Mouse (Mus musculus) cerebral cortex, adult 2 months (tissue): ENCODE results near the gene Grip1.

Source experiments
- WGBS: fragments of 180-500 bp; shearing (Covaris S2); methylation state at CpG from one replicate; pipeline ENCODE4 v1.1.7; 2018; 5-methylcytosine and 5-hydroxymethylcytosine counted together

The Grip1 gene

GRCm38 (mm10) chr10:119937481-119937880 is 483.9 kb downstream of the Grip1 start:
- WGBS: 65% methylated on average over 16 of the region's 16 CpGs

- 76% methylated on average over 8 of the region's 8 CpGs for whole genome bisulfite sequencing
Observed at GRCm38 (mm10) chr10:119943906-119944305, 490.3 kb downstream of the Grip1 start.

- 66% methylated on average over 6 of the region's 6 CpGs for WGBS
Observed at GRCm38 (mm10) chr10:119951460-119951859, 497.8 kb downstream of the Grip1 start.

GRCm38 (mm10) chr10:119957260-119957955 is 503.8 kb downstream of the Grip1 start:
- 58% methylated on average over 17 of the region's 17 CpGs for WGBS

- WGBS: 80% methylated on average over 3 of the region's 3 CpGs
Observed at GRCm38 (mm10) chr10:119960915-119961314, 507.3 kb downstream of the Grip1 start.

GRCm38 (mm10) chr10:119966321-119966720 is 512.7 kb downstream of the Grip1 start:
- 44% methylated on average over 8 of the region's 8 CpGs for WGBS

- WGBS: 57% methylated on average over 8 of the region's 8 CpGs
Observed at GRCm38 (mm10) chr10:119979396-119979795, 525.8 kb downstream of the Grip1 start.

- WGBS: 57% methylated on average over 11 of the region's 11 CpGs
Observed at GRCm38 (mm10) chr10:119980032-119980431, 526.4 kb downstream of the Grip1 start.

- 92% methylated on average over 9 of the region's 9 CpGs for WGBS
Observed at GRCm38 (mm10) chr10:119984299-119984698, 530.7 kb downstream of the Grip1 start.

- WGBS: 88% methylated on average over 4 of the region's 4 CpGs
Observed at GRCm38 (mm10) chr10:119998475-119998874, 544.8 kb downstream of the Grip1 start.

- WGBS: 69% methylated on average over 4 of the region's 4 CpGs
Observed at GRCm38 (mm10) chr10:120002149-120002548, 548.5 kb downstream of the Grip1 start.

GRCm38 (mm10) chr10:120004096-120004495 is 550.5 kb downstream of the Grip1 start:
- 91% methylated on average over 7 of the region's 7 CpGs for WGBS

- 75% methylated on average over 5 of the region's 5 CpGs for WGBS
Observed at GRCm38 (mm10) chr10:120005581-120005980, 552.0 kb downstream of the Grip1 start.

- WGBS: 64% methylated on average over 13 of the region's 13 CpGs
Observed at GRCm38 (mm10) chr10:120012331-120012730, 558.7 kb downstream of the Grip1 start.

- WGBS: 87% methylated on average over 3 of the region's 3 CpGs
Observed at GRCm38 (mm10) chr10:120015117-120015516, 561.5 kb downstream of the Grip1 start.

- WGBS: 45% methylated on average over 10 of the region's 10 CpGs
Observed at GRCm38 (mm10) chr10:120026437-120026836, 572.8 kb downstream of the Grip1 start.

- WGBS: 91% methylated on average over 6 of the region's 6 CpGs
Observed at GRCm38 (mm10) chr10:120030901-120031300, 577.3 kb downstream of the Grip1 start.

GRCm38 (mm10) chr10:120031316-120031715 is 577.7 kb downstream of the Grip1 start:
- 88% methylated on average over 8 of the region's 8 CpGs for WGBS

- WGBS: 61% methylated on average over 9 of the region's 9 CpGs
Observed at GRCm38 (mm10) chr10:120033866-120034265, 580.2 kb downstream of the Grip1 start.

- WGBS: 55% methylated on average over 15 of the region's 15 CpGs
Observed at GRCm38 (mm10) chr10:120035211-120035733, 581.6 kb downstream of the Grip1 start.

- 55% methylated on average over 6 of the region's 6 CpGs for WGBS
Observed at GRCm38 (mm10) chr10:120035824-120036223, 582.2 kb downstream of the Grip1 start.

- WGBS: 51% methylated on average over 5 of the region's 5 CpGs
Observed at GRCm38 (mm10) chr10:120038194-120038593, 584.6 kb downstream of the Grip1 start.

GRCm38 (mm10) chr10:120044237-120044636 is 590.6 kb downstream of the Grip1 start:
- WGBS: 64% methylated on average over 6 of the region's 6 CpGs
